Mouse (Mus musculus) right cerebral cortex, adult 2 months (tissue): Measurements from ENCODE around the gene Alpi.

ENCODE experiments used
- DNase-seq, 2 experiments: peaks; one replicate each; pipeline ENCODE4 v3.0.0; 2021 to 2022; ENCODE audit warnings: low spot score in 2 of 2

Gene Alpi

GRCm38 (mm10) chr1:87059042-87059665, 42.3 kb downstream of the Alpi start:
- no peak for DNase-seq

GRCm38 (mm10) chr1:87057075-87057474, 44.3 kb downstream of the Alpi start:
- DNase-seq: no peak

GRCm38 (mm10) chr1:87051369-87051768, 50.0 kb downstream of the Alpi start:
- peak; percentile 22 to 26 for DNase-seq

- DNase-seq: no peak
Measured at GRCm38 (mm10) chr1:87050700-87051099, 50.7 kb downstream of the Alpi start.

GRCm38 (mm10) chr1:87050072-87050471, 51.3 kb downstream of the Alpi start:
- DNase-seq: no peak
